Mouse (Mus musculus): ENCODE measurements around the gene Imp3.
"Not testable (repeated sequence)": the region's sequence is repeated elsewhere in the genome, so short reads cannot be mapped to it uniquely, and the experiment has no call there.

Gene Imp3

DNA sequence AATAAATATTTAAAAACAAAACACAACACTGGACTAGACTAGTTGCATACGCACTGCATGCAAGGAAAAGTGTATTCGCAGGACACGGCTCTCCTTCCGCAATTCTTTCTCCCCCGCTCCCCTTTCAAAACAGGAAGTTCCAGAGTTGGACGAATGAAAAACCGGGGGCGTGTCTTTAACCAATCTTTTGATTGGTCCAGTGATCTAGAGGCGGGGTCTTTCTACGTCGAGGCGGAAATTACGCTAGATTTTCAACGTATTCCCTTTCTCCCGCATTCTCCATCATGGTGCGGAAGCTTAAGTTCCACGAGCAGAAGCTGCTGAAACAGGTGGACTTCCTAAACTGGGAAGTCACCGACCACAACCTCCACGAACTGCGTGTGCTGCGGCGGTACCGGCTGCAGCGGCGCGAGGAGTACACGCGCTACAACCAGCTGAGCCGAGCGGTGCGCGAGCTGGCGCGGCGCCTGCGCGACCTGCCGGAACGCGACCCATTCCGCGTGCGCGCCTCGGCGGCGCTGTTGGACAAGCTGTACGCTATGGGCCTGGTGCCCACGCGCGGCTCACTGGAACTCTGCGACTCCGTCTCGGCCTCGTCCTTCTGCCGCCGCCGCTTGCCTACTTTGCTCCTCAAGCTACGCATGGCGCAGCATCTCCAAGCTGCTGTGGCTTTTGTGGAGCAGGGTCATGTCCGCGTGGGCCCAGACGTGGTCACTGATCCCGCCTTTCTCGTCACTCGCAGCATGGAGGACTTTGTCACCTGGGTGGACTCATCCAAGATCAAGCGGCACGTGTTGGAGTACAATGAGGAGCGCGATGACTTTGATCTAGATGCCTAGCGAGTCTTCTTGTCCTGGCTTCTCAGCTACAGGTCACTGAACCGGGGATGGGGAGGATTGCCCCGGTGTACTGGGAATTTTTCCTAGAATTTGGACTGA is at the start of gene Imp3:
Gene Imp3 (plus strand): TSS at position 253 of the 938 bp plus-strand sequence.
- DNase-seq = peak; percentile 89

DNA sequence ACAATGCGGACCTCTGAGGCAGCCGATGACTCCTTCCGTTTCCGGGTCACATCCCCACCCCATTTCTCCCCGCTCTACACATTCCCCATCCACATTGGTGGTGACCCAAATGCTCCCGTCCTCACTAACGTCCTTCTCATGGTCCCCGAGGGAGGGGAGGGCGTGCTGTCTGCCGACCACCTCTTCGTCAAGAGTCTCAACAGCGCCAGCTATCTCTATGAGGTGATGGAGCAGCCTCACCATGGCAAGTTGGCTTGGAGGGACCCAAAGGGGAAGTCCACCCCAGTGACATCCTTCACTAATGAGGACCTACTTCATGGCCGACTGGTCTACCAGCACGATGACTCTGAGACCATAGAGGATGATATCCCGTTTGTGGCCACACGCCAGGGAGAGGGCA is 49.7 kb upstream of the Imp3 start:
- no peak for DNase-seq

- DNase-seq = peak; percentile 74
Observed at GRCm38 (mm10) chr9:56889817-56890216, 47.5 kb upstream of the Imp3 start.

- DNase-seq = no peak
Observed at GRCm38 (mm10) chr9:56890522-56891250, 46.6 kb upstream of the Imp3 start.

GRCm38 (mm10) chr9:56891517-56892011 is 45.7 kb upstream of the Imp3 start:
- DNase-seq = peak; percentile 61

DNA sequence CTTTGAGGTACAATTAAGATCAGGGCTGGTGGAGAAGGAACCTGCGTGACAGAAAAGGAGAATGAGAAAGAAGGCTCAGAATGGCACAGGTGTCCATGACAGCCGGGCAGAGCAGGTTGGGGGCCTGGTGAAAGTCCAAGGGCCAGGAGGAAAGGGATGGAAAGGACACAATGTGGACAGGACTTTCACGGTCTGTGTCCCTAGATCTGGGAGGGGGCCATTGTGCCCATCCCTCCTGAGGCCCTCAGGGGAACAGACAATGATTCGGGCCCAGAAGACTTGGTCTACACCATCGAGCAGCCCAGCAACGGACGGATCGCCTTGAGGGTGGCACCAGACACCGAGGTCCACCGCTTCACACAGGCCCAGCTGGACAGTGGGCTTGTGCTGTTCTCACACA is 45.2 kb upstream of the Imp3 start:
- no peak for DNase-seq

DNA sequence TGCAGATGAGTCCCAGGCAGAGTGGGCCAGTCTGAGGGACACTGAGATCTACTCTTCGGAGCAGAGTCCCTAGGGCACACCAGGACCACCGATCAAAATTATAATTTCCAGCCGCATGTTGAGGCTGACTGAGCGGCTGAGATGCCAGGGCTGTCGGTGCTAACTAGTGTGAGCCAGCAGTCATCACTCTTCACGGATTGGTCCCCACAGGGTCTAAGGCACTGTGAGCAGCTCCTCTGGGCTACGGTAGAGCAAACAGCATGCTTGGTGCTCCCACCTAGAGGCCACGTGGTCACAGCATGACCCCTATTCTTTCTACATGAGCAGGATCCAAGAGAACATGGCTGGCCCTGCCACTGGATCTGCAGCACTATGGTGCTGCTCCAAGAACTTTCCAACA is 44.0 kb upstream of the Imp3 start:
- DNase-seq = no peak

GRCm38 (mm10) chr9:56894006-56894405 is 43.3 kb upstream of the Imp3 start:
- peak; percentile 74 for DNase-seq

- DNase-seq = no peak
Observed at GRCm38 (mm10) chr9:56896779-56897178, 40.5 kb upstream of the Imp3 start.

- DNase-seq = no peak
Observed at GRCm38 (mm10) chr9:56899409-56899808, 37.9 kb upstream of the Imp3 start.

GRCm38 (mm10) chr9:56900060-56900459 is 37.2 kb upstream of the Imp3 start:
- no peak for DNase-seq

DNA sequence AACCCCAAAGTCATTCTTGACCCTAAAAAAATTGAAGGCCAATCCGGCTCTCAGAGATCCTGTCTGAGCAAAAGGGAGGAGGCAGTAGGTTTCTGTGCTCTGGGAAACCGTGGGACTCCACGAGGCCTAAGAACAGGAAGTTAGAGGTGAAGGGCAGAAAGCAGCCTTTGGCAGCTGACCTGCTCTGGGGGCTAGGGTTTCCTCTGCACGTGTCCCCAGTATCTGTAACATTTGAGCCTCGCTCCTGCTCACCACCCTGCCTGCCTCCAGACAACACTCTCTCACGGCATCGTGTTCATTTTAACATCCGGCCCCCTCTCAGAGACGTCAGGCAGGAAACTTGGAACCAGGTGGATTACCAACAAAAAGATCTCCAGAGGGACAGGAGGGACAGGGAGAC is 36.7 kb upstream of the Imp3 start:
- no peak for DNase-seq

GRCm38 (mm10) chr9:56901187-56901586 is 36.1 kb upstream of the Imp3 start:
- DNase-seq = no peak

DNA sequence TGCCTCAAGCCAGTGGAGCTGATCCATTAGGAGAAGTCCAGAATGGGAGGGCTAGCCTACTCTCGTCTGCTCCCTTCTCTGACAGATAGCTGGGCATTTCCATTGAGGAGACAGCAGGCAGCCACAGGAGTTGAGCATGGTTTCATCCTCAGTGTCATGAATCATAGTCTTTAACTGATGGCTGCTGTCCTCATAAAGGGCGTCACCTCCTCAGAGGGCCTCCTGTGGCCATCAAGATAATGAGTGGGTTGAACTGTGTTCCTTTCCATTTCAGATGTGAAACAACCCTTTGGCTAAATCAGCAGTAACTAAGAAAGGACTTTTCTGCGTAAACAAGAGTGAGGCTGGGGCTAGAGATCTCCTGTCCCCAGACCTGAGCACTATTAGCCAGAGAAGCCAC is 33.6 kb upstream of the Imp3 start:
- no peak for DNase-seq

GRCm38 (mm10) chr9:56907549-56907948 is 29.7 kb upstream of the Imp3 start:
- DNase-seq = no peak

GRCm38 (mm10) chr9:56909991-56910390 is 27.3 kb upstream of the Imp3 start:
- DNase-seq = not testable (repeated sequence)

- no peak for DNase-seq
Observed at GRCm38 (mm10) chr9:56911017-56911416, 26.3 kb upstream of the Imp3 start.

GRCm38 (mm10) chr9:56913991-56914390 is 23.3 kb upstream of the Imp3 start:
- peak; percentile 5 for DNase-seq

GRCm38 (mm10) chr9:56915116-56915515 is 22.2 kb upstream of the Imp3 start:
- DNase-seq = peak; percentile 3

DNA sequence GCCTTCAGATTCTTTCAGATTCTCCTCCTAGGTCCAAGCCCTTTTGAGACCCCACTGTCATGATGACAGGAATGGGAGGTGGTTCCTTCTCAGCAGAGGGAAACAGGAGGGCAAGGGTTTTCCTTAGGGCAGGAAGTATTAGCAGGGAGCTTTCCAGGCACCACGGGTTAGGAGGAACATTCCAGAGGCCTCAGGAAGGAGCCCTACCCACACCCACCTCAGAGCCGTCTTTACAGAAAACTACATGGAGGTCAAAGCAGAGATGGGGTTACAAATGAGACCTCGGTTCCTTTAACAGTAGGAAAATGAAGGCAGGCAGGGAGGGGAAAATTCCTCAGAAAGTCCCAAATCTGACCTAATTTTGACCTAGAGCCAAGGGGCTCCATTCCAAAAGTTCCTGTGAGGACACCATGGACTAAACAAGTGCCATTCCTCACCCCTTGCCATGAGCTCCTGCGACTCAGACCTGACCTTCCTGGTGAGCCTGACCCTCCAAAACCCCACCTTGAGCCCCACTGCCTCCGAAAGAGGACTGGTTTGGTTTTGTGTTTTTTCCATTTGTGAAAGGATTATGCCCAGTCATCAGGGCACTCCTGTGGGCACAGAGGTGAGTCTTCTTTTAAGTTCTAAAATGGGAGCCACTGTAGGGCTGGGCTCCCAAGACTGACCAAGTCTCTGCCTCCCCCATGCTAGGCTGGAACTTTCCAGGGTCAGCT is 21.4 kb upstream of the Imp3 start:
- DNase-seq = no peak

GRCm38 (mm10) chr9:56917131-56917530 is 20.1 kb upstream of the Imp3 start:
- DNase-seq = no peak

GRCm38 (mm10) chr9:56918466-56918865 is 18.8 kb upstream of the Imp3 start:
- no peak for DNase-seq

DNA sequence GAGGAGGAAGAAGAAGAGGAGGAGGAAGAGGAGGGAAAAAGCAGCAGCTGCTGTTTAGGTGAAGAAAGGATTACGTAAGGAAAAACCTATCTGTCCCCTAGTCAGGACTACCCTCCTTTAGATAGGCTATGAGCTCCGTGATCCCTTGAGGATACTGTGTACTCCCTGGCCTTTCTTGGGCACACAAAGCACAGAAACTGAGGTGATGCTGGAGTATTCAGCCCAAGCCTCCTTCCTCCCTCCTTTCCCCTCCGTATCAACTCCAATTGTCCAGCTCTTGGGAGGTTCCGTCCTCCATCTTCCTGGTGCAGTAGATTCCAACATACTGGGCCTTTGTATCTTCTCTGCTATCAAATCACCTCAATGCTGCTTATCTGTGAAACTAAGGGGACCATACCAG is 14.5 kb upstream of the Imp3 start:
- DNase-seq = no peak
